Mouse (Mus musculus) liver, adult (tissue): Measurements from ENCODE around the gene Cish.

Experiments used
- GATA4 ChIP-seq: IDR thresholded peaks from 2 replicates; pipeline ENCODE4 v1.6.1; 2014; ENCODE audit warnings: mild to moderate bottlenecking, low read length; ENCODE audit not compliant: insufficient replicate concordance

The Cish gene

GRCm38 (mm10) chr9:107302592-107302991 is 6.8 kb downstream of the Cish start:
- TF ChIP-seq GATA4, result no peak; the same call in 1 of the 2 replicates

GRCm38 (mm10) chr9:107303121-107303820 is 7.4 kb downstream of the Cish start:
- TF ChIP-seq GATA4, result no peak

- no peak for TF ChIP-seq GATA4
Observed at GRCm38 (mm10) chr9:107303900-107304299, 8.1 kb downstream of the Cish start.

DNA sequence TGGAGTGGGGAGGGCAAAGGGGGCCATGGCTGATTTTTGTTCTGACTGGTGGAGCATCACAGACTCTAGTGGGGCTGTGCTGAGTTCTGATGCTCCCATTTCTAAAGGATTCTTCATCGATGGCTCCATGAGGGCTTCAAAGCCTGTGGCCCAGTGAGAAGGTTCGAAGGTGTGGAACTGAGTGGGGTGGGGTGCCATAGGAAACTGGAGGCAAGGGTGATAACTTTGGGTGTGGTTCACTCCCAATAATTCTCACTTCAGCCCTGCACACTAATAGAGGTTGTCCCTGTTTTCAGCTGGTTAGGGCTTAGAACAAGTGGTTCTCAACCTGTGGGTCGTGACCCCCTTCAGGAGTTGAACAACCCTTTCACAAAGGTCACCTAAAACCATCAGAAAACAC is 8.6 kb downstream of the Cish start:
- no peak for TF ChIP-seq GATA4

DNA sequence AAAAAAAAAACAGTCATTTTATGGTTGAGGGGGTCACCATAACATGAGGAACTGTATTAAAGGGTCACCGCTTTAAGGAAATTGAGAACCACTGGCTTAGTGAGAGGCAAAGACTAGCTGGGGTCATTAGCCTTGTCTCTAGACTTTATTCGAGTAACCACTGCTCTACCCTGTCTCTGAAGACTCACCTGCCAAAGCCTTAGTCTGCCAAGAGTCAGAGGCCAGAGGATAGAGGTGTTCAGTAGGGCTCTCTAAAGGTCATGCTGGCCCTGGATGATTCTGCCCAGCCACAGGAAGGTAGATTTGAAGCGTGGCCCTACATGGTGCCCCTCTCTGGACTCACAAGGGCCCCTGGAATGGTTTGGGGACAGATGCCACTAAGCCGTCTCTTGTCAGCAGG is 9.2 kb downstream of the Cish start:
- no peak for TF ChIP-seq GATA4

DNA sequence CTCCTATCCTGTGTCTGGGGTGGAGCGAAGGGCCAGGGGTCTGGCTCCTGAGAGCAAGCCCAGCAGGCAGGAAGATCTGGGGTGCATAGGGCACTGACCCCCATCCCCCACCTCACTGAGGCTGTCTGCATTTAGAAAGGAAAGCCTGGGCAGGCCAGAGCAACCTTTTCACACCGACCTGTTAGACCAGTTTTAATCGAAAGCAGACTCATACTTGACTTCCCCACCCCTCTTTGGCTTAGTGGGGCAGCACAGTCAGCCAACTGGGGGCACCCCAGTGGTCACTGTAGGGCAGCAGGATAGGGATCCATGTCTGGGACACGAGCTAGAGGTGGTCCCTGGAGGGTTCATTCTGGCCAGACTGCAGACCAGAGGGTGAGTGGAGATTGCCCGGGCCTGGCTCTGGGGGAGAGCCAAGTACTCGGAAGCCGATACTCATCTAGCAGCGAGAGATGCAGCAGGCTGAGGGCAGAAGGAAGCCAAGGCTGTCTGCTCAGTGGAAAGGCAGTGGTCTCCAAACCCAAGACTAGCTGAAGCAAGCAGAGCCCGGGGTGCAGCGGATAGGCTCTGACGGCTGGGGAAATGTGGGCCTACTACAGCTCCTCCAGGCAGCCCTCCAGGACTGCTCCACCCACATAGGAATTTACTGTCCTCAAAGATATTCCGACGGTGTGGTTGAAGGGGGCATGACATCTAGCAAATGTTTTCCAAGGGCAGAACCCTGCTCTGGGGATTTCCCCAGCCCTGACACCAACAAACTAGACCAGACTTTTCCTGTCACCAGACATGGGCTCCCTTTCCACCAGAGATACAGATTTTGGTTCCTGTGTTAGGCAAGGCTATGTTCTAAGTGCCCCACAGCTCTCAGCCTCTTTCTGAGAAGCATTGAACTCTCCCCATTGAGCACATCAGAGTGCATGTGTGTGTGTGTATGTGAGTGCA is 10.0 kb downstream of the Cish start:
- TF ChIP-seq GATA4, result no peak

DNA sequence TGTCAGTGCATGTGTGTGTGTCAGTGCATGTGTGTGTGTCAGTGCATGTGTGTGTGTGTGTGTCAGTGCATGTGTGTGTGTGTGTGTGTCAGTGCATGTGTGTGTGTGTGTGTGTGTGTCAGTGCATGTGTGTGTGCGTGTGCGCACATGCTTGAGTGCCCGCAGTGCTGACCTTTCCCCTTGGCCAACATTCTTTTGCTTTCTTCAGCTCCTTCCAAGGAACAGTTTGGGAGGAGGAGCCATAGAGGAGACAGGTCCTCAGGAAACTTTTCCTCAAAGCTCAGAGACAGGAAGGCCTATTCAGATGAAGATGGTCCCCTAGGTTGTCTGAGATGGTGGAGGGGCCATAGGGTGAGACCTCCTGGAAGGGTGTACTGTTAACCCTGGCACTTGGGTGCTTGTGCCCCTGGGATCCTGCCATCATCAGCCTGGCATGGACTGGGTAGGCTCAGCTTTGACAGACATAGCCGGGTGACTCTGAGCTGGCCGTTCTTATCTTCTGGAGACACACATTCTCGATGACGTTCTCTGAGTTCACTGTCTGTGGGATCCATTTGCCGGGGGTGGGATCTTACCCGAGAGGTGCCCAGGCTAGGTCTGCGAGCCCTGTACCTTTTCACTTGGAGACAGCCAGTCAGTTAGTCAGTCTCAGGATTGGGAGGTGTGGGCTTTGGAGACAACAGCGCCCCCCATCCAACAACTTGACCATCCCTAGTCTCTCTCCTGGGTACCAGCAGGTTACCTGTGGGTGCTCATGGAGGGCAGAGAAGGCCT is 11.5 kb downstream of the Cish start:
- TF ChIP-seq GATA4, result no peak

GRCm38 (mm10) chr9:107307886-107308285 is 12.1 kb downstream of the Cish start:
- no peak for TF ChIP-seq GATA4

GRCm38 (mm10) chr9:107308346-107309000 is 12.6 kb downstream of the Cish start:
- no peak for TF ChIP-seq GATA4

DNA sequence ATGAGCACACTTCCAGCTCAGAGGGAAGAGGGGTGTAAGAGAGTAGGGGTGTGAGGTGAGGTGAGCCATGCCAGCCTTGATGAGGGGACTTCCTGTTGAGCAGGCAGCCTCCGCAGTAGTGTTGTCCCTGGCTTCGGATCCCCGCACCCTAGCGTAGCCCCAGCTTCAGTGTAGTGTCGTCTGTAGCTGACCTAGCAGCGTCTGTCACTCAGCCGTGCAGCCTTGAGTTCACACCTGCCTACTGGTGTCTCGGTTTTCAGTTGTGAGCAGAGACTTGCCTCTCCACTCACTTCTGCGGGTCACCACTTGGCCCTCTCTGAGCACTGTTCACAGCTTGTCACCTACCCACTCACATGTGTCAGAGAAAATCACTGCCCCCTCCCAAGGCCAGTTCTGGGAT is 13.3 kb downstream of the Cish start:
- TF ChIP-seq GATA4, result no peak

DNA sequence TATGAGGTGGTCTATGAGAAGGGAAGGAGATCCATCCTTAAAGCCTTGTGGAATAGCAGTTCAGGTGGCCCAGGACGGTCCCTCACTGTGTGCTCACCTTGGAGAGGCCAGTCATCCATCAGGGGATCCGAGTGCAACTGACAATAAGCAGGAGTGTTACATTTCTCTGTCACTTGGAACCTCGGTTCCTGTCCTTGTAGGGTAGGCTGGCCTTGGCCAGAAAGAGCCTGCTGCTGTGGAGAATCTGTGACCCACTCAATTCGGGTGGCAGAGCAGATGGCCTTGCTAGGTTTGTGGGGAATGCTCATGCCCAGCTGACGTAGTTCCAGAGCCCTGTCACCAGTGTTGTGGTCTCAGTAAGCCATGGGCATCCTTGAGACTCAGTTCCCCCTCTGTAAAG is 13.8 kb downstream of the Cish start:
- no peak for TF ChIP-seq GATA4

- TF ChIP-seq GATA4, result no peak
Observed at GRCm38 (mm10) chr9:107312811-107313584, 17.2 kb downstream of the Cish start.

GRCm38 (mm10) chr9:107313926-107314325 is 18.1 kb downstream of the Cish start:
- no peak for TF ChIP-seq GATA4

DNA sequence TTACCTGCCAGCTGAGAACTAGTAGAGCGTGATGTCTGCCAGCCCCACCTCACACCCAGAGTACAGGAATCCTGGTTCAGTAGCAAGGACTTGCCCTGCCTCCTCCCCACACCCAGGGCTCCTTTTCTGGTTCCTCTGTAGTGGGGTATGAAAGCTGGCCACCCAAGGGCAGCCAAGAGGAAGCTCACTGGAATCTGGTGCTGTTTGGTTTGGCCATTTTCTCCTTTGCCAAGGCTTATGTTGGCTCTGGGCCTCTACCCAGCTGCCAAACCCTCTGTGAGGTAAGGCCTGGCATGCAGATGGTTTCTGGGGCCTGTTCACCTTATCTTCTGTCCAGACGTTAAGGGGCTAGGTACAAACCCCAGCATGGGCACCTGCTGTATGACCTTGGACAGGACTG is 20.0 kb downstream of the Cish start:
- TF ChIP-seq GATA4, result no peak
